Mouse (Mus musculus) embryonic facial prominence, embryonic 10.5 days (tissue): ENCODE data around the gene Tbc1d1. TPM values are rescaled to one million over a fixed set of nuclear protein-coding genes. Genes with fewer than 3 reads are reported as not detected.
"Not testable (repeated sequence)": the region's sequence is repeated elsewhere in the genome, so short reads cannot be mapped to it uniquely, and the experiment has no call there.

ENCODE experiments used
- DNase-seq: peaks from one replicate; pipeline ENCODE4 v3.0.0-alpha.2; 2017; ENCODE audit warnings: low spot score
- H3K27ac ChIP-seq: fragments of 300-500 bp; sonication (generic); replicated peaks from 2 replicates; pipeline ENCODE4 v1.5.1; 2016; ENCODE audit warnings: mild to moderate bottlenecking
- H3K27me3 ChIP-seq: fragments of 300-500 bp; sonication (generic); replicated peaks from 2 replicates; pipeline ENCODE4 v1.6.1; 2016; ENCODE audit warnings: low read depth, mild to moderate bottlenecking; ENCODE audit not compliant: poor library complexity, severe bottlenecking
- H3K36me3 ChIP-seq: fragments of 300-500 bp; sonication (generic); replicated peaks from 2 replicates; pipeline ENCODE4 v1.6.1; 2016; ENCODE audit warnings: mild to moderate bottlenecking, moderate library complexity
- H3K4me1 ChIP-seq: fragments of 300-500 bp; sonication (generic); 2 replicates; pipeline ENCODE4 v1.6.1; 2016
- H3K4me3 ChIP-seq: fragments of 300-500 bp; sonication (generic); 2 replicates; pipeline ENCODE4 v1.5.1; 2016; ENCODE audit warnings: mild to moderate bottlenecking, moderate library complexity
- H3K9me3 ChIP-seq: fragments of 300-500 bp; sonication (generic); 2 replicates; pipeline ENCODE4 v1.6.1; 2016; ENCODE audit warnings: mild to moderate bottlenecking
- WGBS: fragments of 180-500 bp; shearing (Covaris S2); methylation state at CpG from one replicate; pipeline ENCODE4 v1.1.7; 2016; 5-methylcytosine and 5-hydroxymethylcytosine counted together
- polyA plus RNA-seq: library from polyadenylated mRNA; unstranded; fragments of >200 nt; fragmentation: Nextera tagmentation; extraction: Ambion mirVana; gene quantifications from 2 replicates; pipeline ENCODE4 v1.2.1, GENCODE M21; 2016

Tbc1d1 gene
- polyA plus RNA-seq, 1 experiment from 2014 or later = 32.9 TPM

DNA sequence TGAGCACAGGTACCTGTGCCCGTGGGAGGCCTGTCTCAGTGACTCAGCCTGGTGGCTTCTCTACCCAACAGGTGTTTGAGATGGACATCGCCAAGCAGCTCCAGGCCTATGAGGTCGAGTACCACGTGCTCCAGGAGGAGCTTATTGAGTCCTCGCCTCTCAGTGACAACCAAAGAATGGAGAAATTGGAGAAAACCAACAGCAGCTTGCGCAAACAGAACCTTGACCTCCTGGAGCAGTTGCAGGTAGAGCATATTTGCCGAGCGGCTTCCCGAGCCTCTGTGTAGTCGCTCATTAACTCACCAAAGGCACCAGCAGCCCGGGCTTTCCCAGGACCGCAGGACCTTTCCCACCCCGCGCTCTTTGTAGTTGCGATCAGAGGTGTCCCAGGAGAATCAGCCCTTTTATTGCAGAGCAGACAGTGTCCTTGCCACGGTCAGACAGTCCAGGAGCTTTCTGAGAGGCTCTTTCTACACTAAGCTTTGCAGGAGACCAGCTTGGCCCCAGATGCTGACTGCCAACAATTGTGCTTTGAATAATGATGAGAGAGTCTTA lies 189.2 kb downstream of the Tbc1d1 start:
- 61% methylated on average over 16 of the region's 16 CpGs for WGBS
- Histone ChIP-seq H3K9me3 (no peaks in the 10 kb centered on the region), H3K36me3 (peaks cover 66% of the 10 kb centered on the region), H3K27ac (peak overlapping the region; percentile 37; the same call in 1 of the 2 replicates), H3K4me3 (no peak overlapping the region), H3K27me3 (no peaks in the 10 kb centered on the region), H3K4me1 (peaks cover 23% of the 10 kb centered on the region)
- peak; percentile 42 for DNase-seq

DNA sequence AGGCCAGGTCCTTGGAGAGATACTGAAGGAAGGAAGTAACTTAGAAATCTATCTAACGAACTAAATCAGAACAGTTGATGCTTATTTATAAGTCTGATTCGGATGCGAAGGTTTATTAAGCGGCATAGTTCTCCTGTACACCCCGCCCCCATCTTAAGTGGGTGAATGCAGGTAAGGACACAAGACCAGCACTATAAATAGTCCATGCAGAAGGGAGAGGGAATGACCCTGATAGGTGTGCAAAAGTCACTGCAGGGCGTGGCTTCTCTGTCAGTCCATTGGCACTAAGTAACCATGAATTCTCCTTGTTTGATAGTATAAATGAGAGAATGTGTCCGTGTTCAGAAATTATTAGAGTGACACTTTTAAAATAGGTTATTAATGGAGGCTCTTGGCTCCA lies 189.7 kb downstream of the Tbc1d1 start:
- WGBS = 78% methylated on average over 7 of the region's 7 CpGs
- Histone ChIP-seq H3K27ac (no peak overlapping the region), H3K4me1 (peaks cover 23% of the 10 kb centered on the region), H3K27me3 (no peaks in the 10 kb centered on the region), H3K4me3 (no peak overlapping the region), H3K9me3 (no peaks in the 10 kb centered on the region), H3K36me3 (peaks cover 71% of the 10 kb centered on the region)
- no peak for DNase-seq

DNA sequence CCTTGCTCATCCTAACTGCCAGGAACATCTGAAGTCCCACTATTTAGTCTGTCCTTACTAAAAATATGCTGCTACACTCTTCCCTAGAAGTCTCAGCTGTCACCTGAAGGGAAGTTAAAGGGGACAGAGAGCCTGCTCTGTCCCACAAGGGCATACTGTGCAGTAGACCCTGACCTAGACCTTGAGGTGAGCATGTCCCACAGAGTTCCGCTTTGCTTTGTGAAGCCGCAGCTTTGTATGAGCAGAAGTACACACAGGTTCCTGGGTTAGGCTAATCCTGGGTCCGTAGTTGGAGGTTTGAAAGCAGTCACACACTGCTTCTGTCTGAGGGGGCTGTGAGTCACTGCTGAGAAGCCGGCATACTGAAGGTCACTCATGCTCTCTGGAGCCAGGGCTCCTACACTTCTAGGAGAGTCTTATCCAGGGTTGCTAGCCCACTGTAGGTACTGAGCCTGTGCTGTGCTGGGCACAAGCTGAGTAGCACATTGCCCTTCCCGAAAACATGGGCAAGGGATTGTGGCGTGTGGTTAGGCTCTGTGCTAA lies 190.3 kb downstream of the Tbc1d1 start:
- H3K9me3 ChIP-seq = no peaks in the 10 kb centered on the region
- 89% methylated on average over 6 of the region's 6 CpGs for WGBS
- H3K36me3 ChIP-seq = peaks cover 78% of the 10 kb centered on the region
- H3K4me3 ChIP-seq = no peak overlapping the region
- no peak for DNase-seq
- no peak overlapping the region for H3K27ac ChIP-seq
- peaks cover 23% of the 10 kb centered on the region for H3K4me1 ChIP-seq
- no peaks in the 10 kb centered on the region for H3K27me3 ChIP-seq

DNA sequence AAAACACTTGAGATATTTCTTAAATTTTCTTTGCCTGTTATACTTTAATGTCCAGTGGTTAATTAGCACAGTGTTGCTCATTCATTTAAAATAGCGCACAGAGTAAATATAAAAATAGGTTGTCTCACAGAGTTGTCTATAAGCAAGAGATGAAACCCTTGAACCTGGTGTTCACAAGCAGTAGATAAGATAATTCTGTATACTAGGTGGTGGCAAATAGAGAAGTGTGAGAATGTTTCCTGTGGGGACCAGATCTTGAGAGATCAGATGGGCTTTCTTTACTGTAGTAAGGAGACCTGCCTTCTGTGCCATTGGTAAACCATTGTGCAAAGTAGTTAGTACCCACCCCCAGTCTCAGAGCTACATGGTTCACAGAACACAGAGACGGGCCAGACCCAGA lies 192.1 kb downstream of the Tbc1d1 start:
- DNase-seq = no peak
- H3K4me1 ChIP-seq = peaks cover 21% of the 10 kb centered on the region
- peaks cover 74% of the 10 kb centered on the region for H3K36me3 ChIP-seq
- H3K27ac ChIP-seq = no peak overlapping the region
- 97% methylated on average over 2 of the region's 2 CpGs for WGBS
- H3K9me3 ChIP-seq = no peaks in the 10 kb centered on the region
- H3K27me3 ChIP-seq = no peaks in the 10 kb centered on the region
- no peak overlapping the region for H3K4me3 ChIP-seq

DNA sequence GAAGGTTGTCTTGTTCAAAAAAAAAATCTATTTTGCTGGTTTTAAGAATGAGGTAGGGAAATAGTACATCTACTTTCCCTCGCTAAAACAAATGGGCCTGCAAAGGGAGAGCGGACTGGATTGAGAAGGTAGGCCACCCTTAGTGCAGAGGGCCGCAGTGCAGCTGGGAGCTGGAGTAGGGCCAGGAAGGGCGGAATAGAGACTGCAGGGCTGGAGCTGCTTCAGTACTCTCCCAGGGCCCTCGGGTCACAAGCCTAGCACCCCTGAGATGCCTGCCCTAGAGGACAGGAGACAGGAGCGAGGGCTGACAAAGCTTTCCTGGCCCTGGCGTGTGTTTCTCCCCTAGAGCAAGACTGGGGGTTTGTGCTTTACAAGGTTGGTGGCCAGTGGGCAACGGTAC lies 192.7 kb downstream of the Tbc1d1 start:
- no peak overlapping the region for H3K4me3 ChIP-seq

DNA sequence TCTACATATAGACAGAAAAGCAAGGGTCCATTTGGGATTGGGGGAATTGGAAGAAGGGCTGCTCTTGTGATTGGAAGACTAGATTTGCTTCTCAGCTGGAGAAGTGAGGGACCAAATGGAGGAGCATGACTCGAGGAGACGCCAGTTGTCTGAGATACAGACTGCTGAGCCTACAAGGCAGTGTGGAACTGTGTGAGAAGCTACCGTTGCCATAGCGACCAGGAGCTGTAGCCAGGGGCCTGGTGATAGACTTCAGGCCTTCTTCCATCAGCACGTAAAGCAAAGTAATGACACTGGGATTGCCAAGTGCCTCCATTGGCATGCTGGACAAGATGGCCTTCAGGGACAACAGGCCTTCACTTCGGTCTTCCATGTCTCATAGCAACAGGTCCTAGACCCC lies 195.9 kb downstream of the Tbc1d1 start:
- WGBS = 90% methylated on average over 6 of the region's 6 CpGs
- no peak for DNase-seq
- H3K36me3 ChIP-seq = peaks cover 41% of the 10 kb centered on the region
- H3K9me3 ChIP-seq = no peaks in the 10 kb centered on the region
- H3K4me1 ChIP-seq = 0 out of 2 replicates have a peak, but pooled peaks cover 6% of the 10 kb centered on the region
- H3K27ac ChIP-seq = no peak overlapping the region
- no peaks in the 10 kb centered on the region for H3K27me3 ChIP-seq
- H3K4me3 ChIP-seq = no peak overlapping the region

More for the DNA sequence above, 192.7 kb downstream of the Tbc1d1 start:
- Histone ChIP-seq H3K27ac (no peak overlapping the region), H3K27me3 (no peaks in the 10 kb centered on the region), H3K9me3 (no peaks in the 10 kb centered on the region), H3K4me1 (peaks cover 19% of the 10 kb centered on the region), H3K36me3 (peaks cover 69% of the 10 kb centered on the region)
- WGBS = 86% methylated on average over 8 of the region's 8 CpGs
- no peak for DNase-seq

DNA sequence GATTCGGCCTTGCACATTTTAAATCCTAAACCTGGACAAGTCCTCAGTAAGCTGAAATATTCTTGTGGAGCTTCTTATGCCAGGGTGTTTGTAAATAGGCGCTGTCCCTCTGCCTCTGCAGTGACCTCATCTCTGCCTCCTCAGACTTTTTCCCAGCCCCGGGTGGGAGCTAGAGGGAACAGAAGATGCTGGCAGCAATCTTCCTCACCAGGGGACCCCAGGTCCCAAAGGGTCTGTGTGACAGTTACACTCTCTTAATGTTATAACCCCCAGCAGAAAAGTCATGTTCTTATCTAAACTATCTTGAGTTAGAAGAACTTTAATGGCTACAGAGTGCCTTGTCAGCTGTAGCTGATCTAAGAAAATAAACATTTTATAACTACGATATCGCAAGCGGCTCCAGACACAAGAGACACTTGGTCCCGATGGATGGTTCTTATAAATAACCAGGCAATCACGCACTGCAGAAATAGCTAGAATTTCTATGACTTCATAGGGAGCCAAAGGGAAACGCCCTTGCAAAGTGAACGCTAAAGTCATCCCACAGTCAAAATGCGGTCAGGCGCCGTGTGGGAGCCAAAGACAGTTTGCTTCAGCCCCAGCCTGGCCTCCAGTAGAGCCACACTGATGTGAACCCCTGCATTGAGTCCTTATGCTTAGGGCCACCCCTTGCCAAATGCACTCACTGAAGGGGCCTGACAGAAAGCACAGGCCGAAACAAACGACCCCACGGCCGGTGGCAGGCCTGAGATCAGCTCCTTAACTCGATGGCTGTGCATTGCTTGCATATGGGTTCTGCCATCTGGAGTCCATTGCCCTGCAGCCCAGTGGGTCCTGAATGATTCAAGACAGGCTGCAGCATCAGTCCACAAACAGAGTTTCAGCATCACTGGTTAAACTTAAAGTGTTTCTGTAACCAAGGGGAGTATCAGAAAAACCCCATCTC lies 202.8 kb downstream of the Tbc1d1 start:
- H3K4me1 ChIP-seq = peaks cover 32% of the 10 kb centered on the region
- no peak overlapping the region for H3K4me3 ChIP-seq
- no peaks in the 10 kb centered on the region for H3K36me3 ChIP-seq
- no peaks in the 10 kb centered on the region for H3K27me3 ChIP-seq
- peak; percentile 49 for DNase-seq
- no peaks in the 10 kb centered on the region for H3K9me3 ChIP-seq
- WGBS = 69% methylated on average over 18 of the region's 18 CpGs
- H3K27ac ChIP-seq = peak overlapping the region; percentile 65

- Histone ChIP-seq H3K27me3 (no peaks in the 10 kb centered on the region), H3K4me3 (no peak overlapping the region), H3K9me3 (no peaks in the 10 kb centered on the region), H3K27ac (peak overlapping the region; percentile 4; the same call in 1 of the 2 replicates), H3K4me1 (peaks cover 40% of the 10 kb centered on the region), H3K36me3 (no peaks in the 10 kb centered on the region)
- WGBS = 81% methylated on average over 8 of the region's 8 CpGs
- DNase-seq = no peak
These were observed 204.2 kb downstream of the Tbc1d1 start for GRCm38 (mm10) chr5:64360147-64360875.

DNA sequence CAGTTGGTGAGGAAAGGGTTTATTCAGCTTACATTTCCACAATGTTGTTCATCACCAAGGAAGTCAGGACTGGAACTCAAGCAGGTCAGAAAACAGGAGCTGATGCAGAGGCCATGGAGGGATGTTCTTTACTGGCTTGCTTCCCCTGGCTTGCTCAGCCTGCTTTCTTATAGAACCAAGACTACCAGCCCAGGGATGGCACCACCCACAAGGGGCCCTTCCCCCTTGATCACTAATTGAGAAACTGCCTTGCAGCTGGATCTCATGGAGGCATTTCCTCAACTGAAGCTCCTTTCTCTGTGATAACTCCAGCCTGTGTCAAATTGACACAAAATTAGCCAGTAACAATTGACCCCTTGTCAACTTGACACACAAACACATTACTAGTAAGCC lies 204.8 kb downstream of the Tbc1d1 start:
- H3K4me1 ChIP-seq = peaks cover 40% of the 10 kb centered on the region
- not testable (repeated sequence) for H3K4me3 ChIP-seq, H3K27me3 ChIP-seq, H3K9me3 ChIP-seq, H3K27ac ChIP-seq, H3K36me3 ChIP-seq, DNase-seq

DNA sequence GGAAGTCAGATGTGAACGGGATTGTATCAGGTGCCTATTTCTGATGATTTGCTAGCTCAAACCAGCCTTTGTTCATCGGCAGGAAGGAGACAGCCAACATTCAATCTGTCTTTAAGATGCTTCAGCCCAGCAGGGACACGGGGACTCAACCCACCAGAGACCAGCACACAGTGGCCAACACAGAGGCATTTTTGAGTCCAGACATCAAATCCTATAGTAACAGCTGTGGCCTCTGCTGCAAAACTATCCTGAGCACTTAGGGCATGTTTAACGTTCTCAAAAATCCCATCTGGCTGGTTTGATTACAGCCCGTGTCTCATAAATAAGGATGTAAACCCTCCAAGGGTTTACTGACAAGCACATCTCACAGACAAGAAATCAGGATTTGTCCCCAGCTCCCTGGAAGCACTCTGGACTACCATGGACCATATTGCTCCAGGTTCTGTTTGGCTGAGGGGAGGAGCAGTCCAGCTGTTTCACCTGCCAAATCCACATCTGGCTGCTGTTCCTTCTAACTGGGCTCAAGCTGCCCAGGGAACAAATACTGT lies 207.8 kb downstream of the Tbc1d1 start:
- no peaks in the 10 kb centered on the region for H3K9me3 ChIP-seq
- no peaks in the 10 kb centered on the region for H3K27me3 ChIP-seq
- H3K36me3 ChIP-seq = no peaks in the 10 kb centered on the region
- no peak overlapping the region for H3K4me3 ChIP-seq
- H3K27ac ChIP-seq = 0 out of 2 replicates have a peak overlapping the region, but pooled peaks have one; percentile 3
- 69% methylated on average over 5 of the region's 5 CpGs for whole genome bisulfite sequencing
- DNase-seq = no peak
- peaks cover 40% of the 10 kb centered on the region for H3K4me1 ChIP-seq

DNA sequence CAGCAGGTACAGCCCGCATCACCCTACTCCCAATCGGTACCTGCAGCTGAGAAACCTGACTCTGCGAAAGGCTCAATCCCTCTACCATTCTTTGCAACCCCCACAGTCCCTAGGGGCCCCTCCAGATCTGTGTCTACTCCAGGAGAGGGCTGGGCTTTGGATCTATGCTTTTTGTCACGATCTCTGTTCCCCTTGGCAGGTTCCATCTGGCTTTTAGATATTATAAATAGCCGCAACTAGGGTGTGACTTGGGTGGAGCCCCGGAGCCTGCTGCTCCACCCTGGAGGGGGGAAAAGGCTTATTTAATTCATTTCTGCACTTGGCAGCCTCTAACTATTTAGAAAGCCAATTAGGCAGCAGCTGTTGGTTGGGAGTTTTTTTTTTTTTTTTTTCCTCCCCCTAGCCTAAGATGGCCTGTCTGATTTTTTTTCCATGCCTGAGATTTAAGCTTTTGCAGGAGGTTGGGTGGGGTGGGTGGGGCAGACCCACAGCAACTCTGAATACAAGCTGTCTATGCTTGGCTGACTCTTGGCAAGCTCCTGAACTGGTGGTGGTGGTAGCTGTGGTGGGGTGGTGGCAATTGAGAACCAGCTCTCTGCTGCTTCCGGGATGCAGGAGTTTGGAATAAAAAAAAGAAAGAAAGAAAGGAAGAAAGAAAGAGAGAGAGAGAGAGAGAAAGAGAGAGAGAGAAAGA lies 208.5 kb downstream of the Tbc1d1 start:
- Histone ChIP-seq H3K4me1 (peaks cover 33% of the 10 kb centered on the region), H3K4me3 (no peak overlapping the region), H3K27ac (no peak overlapping the region), H3K9me3 (no peaks in the 10 kb centered on the region), H3K36me3 (no peaks in the 10 kb centered on the region), H3K27me3 (no peaks in the 10 kb centered on the region)
- peak; percentile 30 for DNase-seq
- WGBS = 70% methylated on average over 7 of the region's 7 CpGs
